Mouse (Mus musculus): ENCODE data around the gene Cyp2c23. TPM values are rescaled to one million over a fixed set of nuclear protein-coding genes. Genes with fewer than 3 reads are reported as not detected.

The Cyp2c23 gene
- total RNA-seq (2021) (1 to 10 TPM in 1 of 2 experiments, under 1 TPM in 1; 0.62 to 1.7 TPM), polyA plus RNA-seq (2012; rRNA removed) (0.19 and 0.35 TPM in 2 replicates)
- long read RNA-seq, result 0 reads

DNA sequence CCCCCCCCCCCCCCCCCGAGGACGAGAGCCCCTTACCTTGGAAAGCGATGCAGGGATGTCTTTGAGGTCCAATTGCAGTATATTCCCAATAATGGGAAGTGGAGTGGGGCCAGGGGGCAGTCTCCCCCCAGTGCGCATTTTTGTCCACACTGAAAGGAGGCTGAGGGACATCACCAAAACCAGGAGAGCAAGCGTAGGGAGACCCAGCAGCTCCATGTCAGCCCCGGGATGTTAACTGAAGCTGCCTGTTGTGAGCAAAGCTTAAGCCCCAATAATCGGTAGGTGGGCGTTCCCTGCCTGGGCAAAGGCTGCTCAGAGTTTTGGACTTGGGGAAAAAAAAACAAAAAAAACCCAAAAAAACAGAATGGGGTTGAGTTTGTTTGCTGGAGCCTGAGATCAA lies at the start of gene Cyp2c23:
Gene Cyp2c23, minus strand, starts transcription at position 237 of the 400 bp plus-strand sequence.
- no peak for DNase-seq

DNA sequence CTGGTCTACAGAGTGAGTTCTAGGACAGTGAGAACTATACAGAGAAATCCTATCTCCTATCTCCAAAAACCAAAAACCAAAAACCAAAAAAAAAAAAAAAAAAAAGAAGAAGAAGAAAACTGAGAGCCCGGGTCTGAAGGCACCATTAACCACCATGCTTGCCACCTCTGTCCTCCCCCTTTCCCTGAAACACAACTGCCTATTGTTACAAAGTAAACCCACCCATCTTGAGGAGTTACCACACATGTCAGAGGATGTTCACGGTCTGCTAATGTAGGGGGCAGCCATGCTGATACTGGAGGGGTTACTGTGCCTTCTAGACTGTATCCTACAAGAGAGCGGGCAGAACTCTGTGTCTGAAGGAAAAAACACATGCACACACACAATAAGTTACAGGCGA lies 48.0 kb upstream of the Cyp2c23 start:
- no peak for DNase-seq

DNA sequence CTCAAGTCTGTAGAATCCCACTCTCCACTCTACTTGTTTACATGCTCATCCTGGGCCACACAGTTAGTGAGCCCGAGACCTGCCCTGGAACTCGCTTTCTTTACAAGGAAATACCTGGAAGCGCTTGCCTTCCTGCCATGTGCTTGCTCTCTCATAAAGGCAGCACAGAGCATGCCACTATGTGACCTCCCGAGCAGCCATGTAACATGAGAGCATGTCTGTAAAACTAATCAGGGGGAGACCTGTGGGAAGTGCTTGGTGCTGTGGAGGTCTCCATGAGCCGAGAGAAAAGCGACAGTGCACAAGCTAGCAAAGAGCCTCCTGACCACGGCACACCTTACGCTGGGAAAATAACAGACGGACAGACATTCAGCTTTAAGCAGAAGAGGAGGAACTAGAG lies 47.4 kb upstream of the Cyp2c23 start:
- no peak for DNase-seq

DNA sequence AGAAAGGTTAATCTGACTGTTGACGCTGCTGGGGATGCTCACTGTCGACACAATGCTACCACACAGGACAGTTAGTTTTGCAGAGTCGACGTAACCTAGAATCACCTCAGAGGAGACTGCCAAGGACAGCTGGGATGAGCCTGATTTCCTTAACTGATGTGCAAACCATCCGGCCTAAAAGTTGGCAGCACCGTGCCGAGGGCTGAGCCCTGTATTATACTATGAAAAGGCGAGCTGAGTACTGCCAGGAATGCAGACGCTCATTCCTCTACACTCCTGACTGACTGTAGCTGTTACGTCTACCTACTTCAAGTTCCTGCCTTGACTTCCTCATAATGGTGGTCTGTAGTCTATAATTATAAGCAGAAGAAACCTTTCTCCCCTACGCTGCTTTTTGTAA lies 46.0 kb upstream of the Cyp2c23 start:
- DNase-seq, result no peak

DNA sequence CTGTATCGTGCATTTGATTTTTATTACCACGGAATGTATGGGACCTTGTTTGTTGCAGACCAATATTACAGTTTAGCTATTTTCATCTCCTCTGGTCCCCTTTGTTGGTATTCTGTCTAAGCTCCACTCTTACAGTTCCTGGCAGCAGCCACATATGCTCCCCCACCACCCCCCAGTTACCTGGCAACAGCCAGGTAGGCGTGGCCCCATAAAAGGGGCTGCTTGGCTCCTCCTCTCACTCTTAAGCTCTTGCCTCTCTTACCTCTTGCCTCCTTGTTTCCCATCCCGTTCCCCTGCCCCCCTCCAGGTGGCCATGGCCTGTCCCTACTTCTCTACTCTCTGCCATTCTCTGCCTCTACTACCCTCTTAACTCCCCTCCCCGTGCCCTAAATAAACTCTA lies 42.2 kb upstream of the Cyp2c23 start:
- DNase-seq, result no peak

DNA sequence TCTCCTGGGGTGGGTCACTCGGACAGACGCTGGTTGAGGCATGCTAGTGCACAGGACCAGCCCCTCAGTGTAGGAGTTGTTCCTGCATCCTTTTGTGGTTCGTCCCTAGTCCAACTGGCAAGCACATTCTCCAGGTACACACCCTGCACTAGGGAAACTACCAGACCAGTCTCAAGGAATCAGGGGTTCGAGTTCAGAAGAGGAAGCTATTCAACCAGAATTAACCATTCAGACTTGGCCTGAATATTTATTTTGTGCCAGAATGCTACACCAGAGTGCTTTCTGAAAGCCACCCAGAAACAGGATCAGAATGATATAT lies 40.9 kb upstream of the Cyp2c23 start:
- no peak for DNase-seq

DNA sequence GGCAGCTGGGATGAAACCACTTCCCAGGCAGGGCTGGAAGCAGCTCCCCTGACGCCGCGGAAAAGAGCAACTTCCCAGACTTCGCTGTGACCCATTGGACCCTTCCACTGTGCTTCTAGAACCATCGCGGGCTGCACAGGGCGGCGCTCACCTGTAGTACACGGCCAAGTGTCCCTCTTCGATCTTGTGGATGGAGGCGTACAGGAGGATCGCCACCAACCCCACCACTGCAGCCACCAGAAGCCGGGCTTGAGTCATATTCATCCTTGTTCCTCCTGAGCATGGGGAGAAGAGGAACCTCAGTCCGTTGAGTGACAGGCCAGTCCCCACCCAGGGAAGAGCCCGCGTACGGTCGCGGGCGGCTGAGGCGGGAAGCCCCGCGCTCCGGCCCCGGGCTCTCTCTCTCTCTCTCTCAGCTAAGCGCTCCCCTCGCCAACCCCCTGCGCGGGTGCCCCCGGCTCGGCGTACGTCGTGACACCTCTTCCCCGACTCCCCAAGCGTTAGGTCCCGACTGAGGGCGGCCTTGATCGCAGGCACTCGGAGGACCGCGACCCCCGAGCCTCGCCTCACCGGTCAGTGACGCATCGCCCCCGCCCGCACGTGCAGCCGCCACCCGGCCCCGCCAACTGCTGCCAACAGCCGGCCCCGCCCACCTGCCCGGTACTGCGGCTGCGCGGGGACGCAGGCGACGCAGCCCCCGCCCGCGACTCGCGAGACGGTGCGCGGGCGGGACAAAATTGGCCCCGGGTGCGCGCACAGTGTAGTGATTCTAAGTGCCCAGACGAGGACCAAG lies 40.3 kb upstream of the Cyp2c23 start, which contains the start of gene Erlin1:
Gene Erlin1, minus strand, starts transcription at position 665 of the 793 bp plus-strand sequence.
- peak; percentile 95 for DNase-seq

DNA sequence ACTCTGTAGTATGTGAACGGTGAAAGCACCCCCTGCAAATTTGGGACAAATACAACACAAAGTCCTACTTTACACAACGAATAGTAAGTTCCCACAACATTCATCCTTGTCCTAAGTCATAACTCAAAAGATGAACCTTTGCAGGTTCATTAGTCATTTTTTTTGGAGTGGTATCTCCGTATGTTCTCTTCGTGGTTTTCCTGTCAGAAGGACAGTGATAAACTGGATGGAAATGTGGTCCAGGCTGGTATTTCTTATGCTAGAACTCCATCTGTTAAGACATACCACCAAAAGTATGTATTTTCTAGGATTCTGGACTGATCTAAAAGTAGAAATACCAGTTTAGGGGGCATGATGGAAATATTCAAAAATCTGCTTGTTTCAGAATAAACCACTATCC lies 39.2 kb upstream of the Cyp2c23 start:
- no peak for DNase-seq

DNA sequence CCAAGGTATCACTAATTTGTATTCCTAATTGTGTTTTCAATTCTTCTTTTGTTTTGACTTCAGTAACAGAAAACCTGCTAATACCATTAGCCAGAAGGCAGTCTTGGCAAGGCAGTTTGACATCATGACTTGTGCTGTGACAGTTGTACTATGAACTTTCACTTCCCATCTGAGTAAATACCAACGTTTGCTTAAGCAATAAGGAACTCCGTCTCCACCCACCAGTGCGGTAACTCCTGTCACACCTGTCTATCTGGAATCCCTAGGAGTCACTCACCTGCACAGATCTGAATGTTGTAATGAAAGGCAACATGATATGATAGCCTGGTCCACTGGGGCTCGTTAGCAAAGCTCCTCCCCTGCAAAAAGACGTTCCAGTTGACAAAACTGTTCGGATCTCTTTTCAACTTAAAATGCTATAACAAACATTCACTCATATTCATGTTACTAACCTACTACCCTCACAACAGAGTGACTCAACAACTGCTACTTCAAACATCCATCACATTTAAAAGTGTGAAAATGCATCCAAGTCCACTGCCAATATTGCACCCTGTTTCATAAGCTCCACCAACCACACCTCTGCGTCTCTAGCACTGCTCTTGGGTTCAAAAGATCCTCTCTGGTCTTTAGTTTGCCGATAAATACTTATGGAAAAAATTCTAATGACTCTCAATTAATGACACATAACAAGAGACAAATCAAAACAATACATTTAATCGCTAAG lies 38.5 kb upstream of the Cyp2c23 start:
- peak; percentile 11 for DNase-seq

DNA sequence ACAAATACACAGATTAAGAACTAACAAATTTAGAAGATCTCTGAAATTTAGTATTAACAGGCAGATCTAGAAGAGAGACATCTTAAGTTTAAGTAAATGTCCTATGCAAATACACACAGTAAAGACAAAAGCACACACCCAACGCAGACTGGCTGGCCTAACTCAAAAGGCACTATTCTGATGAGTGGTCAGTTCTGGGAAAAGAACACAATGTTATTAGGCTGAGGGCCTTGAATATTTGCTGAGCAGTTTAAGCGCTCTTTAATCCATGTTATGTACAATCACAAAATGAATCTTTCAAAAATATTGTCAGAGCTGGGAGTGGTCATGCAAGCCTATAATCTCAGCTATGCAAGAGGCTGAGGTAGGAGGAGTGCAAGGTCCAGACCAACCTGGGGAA lies 35.7 kb upstream of the Cyp2c23 start:
- DNase-seq, result no peak

DNA sequence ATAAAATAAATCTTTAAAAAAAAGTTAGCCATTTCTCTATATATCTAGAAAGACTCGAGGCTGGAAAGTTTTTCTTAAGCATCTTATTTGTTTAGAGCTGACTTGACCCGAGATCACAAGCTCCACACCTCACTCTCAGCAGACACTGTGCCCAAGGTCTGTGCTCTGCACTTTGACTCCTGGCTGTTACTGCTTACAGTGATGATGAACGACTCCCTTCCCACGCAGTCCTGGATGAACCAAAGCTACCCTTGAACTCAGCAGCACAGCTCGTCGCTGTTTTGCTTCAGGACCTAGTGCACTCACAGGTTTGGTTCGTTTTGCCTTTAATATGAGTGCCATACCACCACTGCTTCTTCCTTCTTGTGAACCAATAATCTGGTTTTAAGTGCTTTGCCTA lies 34.8 kb upstream of the Cyp2c23 start:
- DNase-seq, result peak; percentile 20

DNA sequence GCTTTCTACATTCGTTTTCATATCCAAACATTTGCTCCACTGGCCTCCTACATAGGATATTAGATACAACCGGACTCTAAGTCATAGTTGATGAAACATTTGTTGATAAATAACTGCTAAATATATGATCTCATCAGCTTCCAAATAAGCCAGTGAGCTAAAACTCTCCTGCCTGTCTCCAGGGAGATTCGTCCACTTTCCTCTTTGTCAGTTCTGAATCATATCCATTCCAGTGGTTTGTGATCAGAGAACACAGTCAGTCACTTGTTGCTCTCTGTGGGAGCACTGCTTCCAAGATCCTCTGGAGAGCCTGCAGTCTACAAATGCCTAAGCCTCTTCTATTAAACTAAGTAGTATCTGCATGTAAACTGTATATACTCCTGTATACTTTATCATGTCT lies 31.2 kb upstream of the Cyp2c23 start:
- no peak for DNase-seq

DNA sequence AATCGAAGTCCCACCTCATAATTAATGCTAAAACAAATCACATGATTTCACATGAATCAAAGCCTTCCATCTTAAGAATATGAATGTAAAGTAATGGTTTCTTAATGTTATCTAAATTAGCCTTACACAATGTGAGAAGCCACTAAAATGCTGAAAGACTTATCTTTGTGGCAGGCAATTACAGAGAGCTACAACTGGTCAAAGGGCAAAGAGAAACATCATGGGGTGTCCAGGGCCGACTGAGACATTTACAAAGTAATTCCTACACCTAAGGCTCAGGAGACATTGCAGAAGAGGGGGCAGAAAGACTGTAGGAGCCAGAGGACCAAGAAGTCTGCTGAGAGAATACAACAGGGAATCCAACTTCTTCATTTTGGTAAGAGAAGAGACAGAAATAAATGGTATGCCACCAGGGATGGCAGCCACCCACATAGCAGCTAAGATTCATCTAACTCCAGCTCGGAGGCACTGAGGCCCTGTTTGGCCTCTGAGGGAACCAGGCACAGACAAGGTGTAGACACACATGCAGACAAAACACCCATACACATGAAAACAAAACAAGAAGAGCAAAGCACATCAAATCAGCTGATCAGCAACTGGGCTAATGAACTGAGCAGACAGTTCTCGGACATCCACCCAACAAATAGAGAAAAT lies 26.3 kb upstream of the Cyp2c23 start:
- DNase-seq, result no peak

DNA sequence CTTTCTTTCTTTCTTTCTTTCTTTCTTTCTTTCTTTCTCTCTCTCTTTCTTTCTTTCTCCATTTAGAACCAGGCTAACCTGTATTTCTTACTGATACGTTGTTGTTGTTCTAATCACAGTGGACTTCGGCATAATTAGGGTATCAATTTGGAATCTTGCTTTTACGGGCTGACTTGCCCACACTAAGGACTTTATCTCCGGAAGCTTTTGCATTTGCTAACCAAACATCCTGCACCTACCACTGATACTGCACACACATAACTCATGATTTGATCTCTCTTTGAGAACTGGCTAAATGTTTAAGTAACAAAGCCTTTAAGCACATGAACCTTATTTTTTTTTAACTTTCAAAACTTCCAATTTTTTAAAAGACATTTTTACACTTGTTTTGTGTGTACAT lies 21.4 kb upstream of the Cyp2c23 start:
- no peak for DNase-seq

DNA sequence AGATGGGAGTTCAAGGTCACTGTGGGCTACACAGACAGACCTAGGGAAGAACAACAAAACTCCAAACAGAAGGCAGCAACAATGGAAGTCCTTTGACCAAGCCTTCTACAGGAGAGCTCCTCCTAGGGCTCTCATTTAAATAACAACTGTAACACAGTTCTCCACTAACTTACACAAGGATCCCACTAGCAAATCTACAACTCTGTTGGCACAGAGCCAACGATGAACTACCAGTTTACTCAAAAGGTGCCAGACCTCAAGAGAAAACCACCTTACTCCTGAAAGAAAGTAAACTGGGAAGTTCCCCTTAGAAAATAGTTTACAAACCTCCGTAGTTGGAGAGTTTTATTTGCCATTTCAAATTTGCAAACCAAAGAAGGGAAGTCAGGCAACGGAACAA lies 20.3 kb upstream of the Cyp2c23 start:
- no peak for DNase-seq

DNA sequence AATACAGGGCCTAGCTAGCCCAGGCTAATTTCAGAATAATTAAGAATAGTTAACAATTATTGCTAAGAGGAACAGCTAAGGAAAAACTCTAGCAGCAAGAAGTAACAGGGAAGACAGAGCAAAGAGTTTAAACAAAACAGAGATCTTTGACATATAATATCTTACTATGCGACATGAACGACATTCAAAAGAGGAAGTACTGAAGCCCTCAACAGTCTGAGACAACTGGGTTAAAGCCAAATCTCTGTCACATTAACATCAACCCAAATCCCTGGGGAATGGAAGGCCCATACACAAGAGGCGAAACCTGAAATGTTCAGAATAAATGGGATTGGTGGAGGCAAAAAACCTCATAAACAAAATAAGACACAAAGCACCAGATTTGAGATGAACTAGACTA lies 16.8 kb upstream of the Cyp2c23 start:
- no peak for DNase-seq

DNA sequence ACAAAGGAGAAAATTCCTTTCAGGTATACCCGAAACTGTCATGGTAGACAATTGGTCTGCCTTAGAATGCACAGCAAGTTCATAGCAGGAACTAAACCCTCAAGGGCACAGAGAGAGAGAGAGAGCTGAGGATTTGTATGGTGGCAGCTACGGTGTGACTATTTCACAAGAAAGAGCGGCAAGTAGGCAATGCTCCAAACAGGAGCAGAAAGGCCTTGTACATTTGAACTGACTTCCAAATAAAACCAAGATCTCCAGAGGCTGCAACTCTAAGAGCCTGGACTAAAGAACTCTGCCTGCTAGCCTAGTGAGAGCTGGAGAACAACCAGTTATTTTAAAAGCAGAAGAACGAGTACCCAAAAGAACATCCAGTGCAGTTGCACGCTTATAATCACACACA lies 13.1 kb upstream of the Cyp2c23 start:
- DNase-seq, result no peak

DNA sequence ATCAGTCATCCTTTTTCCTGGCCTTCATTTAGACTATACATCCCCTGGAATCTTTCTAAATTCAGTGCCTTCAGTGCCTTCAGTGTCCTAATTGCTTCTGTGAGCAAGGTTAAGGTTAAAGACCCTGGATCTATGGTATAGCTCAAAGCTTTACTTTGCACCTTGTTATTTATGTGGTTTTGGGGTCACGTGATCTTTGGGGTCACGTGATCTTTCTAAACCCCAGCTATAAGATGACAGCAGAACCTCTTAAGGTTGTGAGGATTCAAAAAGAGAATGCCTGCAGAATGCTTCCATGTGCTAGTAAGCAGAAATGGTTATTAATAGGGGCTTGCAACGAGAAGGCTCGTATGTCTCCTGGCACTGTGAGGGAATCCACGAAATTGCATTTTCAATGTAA lies 4.4 kb upstream of the Cyp2c23 start:
- no peak for DNase-seq

DNA sequence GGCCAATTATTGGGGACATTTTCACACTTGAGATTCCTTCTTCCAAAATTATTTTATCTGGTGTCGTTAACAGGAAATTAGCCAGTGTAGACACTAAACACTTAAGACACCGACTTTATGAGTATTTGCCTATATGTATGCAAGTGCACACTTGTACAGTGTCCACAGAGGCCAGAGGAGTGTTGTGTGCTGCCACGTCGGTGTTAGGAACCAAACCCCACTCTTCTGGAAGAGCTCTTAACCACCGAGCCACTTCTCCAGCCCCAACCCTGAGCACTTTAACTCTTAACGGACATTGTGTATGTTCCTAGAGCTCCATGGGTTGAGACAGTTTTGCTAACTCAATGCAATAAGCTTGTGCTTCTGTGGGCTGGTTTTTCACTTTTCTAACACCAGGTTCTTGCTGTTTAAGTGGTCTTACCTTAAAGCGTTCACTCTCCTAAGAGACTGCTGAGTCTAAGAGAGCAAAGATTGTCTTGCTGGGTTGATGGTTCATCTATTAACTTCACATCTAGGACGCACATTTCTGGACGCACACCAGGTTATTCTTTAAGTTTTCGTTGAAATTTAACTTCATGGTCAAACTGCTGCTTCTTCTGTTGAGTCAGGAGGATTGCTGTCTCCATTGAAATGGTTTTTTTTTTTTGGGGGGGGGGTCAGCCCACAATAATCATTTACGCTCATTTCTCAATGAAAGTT lies 3.2 kb upstream of the Cyp2c23 start:
- DNase-seq, result no peak

DNA sequence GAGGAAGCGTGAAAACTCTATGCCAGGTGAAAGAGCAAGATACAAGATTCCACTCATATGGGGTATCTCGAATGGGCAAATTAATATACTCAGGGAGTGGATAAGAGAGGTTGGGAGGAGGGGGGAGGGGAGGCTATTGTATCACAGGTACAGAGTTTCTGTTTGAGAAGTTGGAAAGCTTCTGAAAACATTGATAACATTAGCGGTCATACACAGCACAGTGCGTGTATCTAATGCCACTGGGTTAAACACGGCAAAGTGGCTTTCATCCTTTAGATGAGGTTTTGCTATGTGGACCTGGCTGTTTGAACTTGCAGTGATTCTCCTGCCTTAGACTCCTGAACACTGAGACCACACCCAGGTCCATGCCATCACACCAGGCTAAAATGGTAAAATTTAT lies 1.0 kb upstream of the Cyp2c23 start:
- no peak for DNase-seq

DNA sequence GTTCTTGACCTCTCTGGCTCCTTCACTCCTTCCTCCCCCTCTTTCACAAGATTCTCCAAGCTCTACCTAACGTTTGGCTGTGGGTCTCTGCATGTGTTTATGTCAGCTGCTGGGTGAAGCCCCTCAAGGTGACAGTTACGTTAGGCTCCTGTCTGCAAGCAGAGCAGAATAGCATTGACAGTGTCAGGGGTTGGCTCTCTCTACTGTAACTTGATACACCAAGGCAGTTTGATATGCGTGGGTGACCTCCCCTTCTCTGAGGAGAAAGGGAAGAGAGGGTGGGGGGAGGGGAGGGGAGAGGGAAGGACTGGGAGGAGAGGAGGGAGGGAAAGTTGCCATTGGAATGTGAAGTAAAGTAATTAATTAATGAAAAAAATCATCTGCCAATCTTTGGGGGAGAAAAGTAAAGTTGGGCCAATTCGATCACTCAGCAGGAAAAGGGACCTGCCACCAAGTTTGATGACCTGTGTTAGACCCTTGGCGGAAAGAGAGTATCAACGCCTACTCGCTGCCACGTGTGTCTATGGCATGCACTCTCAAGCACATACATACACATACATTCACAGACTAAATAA lies 2.0 kb downstream of the Cyp2c23 start:
- no peak for DNase-seq

DNA sequence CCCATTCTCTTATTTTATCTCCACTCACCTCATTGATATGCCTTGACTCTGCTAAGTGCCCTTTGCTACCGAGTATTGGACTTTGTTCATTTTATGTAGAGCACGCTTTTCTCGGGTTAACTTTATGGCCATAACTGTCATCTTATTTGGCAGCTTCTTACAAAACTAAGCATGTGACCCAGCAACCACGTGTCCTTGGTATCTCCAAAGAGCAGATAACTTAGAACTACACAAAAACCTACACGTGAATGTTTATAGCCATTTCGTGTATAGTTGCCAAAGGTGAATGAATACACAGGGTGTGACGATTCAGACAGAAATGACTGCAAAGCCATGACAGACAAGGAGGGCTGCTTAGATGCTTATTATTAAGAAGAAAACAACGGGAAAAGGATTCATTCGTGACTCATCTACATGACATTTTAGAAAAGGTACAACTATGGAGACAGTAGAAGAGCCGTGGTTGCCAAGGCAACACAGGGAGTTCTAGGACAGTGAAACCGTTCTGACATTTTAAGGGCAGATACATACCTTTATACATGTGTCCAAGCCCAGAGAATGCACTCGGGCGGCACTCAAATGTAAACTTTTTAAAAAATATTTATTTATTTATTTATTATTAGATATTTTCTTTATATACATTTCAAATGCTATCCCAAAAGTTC lies 4.0 kb downstream of the Cyp2c23 start:
- DNase-seq, result peak; percentile 65
